Mouse (Mus musculus) adrenal gland, adult 8-10 months (tissue): Measurements from ENCODE around the gene Gm49403. TPM values are rescaled to one million over a fixed set of nuclear protein-coding genes. Genes with fewer than 3 reads are reported as not detected.

Experiments used
- DNase-seq: peaks from one replicate; pipeline ENCODE4 v3.0.0; 2022
- microRNA-seq, 2 experiments: library from miRNA; unstranded; fragments of <30 nt; microRNA quantifications; one replicate each; pipeline ENCODE4 v1.2.0; 2022
- total RNA-seq, 4 experiments: library from RNA; stranded (reverse); gene quantifications; 2 replicates each; pipeline ENCODE4 v1.2.4; 2022

Gm49403 gene
- total RNA-seq, 4 experiments from 2014 or later = not detected

DNA sequence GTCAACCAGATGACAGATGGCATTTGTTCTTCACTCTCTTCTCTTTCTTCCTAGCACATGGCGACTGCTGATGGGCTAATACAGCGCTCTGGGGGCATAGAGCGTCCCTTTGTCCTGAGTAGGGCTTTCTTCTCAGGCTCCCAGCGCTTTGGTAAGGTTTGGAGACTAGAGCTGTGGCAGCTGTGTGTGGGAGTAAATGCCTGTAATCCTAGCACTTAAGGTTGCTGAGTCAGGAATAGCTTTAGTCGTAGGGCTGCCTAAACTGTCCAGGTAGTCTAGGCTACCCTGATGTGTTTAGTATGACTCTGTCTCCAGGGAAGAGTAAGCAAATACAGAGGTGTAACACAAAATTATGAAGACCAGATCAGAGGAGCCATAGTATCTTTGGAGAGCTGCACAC lies 28.1 kb downstream of the Gm49403 start:
- no peak for DNase-seq

DNA sequence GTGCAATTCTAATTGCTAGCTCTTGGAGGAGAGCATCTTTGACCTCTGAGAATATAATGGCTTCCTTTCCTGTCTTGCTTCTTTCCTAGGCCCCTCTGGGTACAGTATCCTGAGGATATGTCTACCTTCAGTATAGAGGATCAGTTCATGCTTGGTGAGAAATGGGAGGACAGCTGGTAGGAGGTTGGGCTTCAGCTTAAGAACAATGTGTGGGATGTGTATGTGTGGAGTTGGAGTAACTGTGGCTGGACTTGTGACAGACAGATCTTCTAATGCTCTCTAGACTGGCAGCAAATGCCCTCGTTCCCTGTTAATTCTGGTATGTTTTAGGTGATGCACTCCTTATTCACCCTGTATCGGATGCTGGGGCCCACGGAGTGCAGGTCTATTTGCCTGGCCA lies 30.5 kb downstream of the Gm49403 start:
- DNase-seq = no peak

DNA sequence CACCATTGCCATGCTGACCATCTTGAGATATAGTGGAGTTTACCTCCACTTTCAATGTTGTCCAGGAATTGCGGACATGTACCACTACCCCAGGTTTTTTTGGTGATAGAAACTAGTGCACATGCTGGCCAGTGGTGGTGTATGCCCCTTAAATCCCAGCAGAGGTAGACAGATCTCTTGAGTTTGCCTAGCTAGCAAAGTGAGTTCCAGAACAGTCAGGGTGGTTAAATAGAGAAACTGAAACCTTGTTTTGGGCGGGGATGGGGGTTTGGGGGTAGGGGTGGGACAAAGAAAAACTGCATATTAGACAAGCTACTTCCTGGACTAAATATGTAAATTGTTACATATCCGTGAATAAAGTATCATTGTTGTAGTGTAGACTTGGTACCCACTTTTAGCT lies 35.3 kb downstream of the Gm49403 start:
- DNase-seq = no peak

DNA sequence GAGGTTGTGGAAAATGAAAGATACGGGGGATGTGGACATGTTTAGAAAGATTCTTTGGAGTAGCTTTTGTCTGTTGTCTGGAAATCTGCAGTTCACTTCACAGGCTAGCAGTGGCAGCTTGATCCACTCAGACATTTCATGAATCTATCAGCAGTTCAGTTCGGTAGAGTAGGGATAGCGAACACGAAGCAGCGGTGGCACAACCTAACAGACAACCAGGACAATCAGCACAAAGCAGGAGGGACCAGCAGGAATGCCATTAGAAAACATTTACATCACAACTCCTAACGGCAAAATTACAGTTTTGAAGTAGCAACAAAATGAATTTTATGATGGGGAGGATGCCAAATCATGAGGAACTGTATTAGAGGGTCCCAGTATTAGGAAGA lies 35.9 kb downstream of the Gm49403 start:
- no peak for DNase-seq

DNA sequence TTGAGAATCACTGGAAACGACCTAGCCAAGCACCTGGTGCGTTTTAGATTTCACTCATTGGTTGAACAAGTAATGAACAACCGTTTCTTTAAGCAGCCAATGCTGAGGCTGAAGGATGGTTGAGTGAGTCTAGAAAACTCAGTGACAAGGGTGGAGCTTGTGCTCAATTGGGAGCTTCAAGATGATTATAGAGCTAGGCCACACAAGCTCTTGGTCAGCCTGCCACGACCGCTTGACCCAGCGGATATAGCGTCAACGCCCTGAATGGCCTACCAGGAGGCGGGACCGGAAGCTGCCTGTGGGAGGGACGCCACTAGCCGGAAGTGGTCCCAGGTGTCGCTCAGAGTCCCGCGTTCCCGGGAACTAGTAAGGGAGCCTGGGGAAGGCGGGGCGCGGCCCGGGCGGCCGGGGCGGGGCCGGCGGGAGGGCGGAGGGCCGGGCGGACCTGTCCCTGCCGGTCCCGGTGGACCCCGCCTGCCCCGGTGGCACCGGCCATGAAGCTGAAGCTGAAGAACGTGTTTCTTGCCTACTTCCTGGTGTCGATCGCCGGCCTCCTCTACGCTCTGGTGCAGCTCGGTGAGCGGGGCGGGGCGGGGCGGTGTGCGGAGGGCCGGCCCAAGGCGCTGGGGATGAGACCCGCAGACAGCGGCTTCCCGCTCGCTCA lies 36.5 kb downstream of the Gm49403 start, which contains the start of gene B3gat3:
TSS of gene B3gat3 (plus strand) at position 302 of the 664 bp plus-strand sequence.
- peak; percentile 95 for DNase-seq

DNA sequence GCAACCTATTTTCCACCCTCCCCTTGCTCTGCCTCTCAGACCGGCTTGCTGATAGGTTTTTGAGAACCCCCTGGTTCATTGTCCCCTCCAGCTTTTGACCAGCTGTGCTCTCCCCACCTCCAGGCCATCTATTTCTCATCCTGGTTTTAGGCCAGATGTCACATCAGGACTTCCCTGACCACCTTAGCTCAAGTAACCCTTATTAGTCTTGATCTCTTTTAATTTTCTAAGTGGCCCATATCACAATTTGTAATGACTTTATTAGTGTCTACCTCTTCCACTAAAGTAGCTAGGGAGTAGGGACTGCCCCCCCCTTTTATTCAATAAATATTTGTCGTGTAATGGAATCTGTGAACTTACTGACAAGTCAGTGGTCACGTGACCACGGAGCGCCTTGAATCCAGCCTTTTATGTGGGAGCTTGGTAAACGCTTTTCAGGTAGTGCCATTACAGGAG lies 37.1 kb downstream of the Gm49403 start:
- DNase-seq = no peak

DNA sequence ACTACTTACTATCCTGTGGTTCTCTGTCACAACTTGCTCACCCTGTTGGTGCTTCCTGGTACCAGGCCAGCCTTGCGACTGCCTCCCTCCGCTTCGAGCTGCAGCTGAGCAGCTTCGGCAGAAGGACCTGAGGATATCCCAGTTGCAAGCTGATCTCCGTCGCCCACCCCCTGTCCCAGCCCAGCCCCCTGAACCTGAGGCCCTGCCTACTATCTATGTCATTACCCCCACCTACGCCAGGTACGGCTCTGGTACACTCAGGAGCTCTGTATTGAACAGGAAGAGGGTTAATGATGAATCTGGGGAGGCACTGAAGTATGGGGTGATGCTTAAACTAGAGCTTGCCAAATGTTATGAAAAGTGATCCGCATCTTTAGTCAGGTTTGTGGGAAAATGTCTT lies 38.0 kb downstream of the Gm49403 start:
- no peak for DNase-seq

DNA sequence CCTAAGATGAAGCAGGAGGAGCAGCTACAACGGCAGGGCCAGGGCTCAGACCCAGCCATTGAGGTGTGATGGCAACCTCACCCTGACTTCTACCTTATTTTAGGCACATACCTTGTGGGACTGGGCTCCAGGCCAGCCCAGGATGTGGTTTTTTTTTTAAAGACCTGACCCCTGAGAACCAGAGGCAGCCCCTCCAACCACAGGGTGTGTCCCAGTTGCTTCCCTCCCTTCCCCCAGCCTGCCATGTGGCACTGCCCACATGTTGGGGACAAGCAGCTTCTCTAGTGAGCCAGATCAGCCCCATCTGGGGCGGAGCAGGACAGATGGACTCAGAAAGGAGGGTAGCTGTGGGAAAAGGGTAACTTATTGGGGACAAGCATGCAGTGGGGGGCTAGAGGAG lies 43.0 kb downstream of the Gm49403 start:
- no peak for DNase-seq

DNA sequence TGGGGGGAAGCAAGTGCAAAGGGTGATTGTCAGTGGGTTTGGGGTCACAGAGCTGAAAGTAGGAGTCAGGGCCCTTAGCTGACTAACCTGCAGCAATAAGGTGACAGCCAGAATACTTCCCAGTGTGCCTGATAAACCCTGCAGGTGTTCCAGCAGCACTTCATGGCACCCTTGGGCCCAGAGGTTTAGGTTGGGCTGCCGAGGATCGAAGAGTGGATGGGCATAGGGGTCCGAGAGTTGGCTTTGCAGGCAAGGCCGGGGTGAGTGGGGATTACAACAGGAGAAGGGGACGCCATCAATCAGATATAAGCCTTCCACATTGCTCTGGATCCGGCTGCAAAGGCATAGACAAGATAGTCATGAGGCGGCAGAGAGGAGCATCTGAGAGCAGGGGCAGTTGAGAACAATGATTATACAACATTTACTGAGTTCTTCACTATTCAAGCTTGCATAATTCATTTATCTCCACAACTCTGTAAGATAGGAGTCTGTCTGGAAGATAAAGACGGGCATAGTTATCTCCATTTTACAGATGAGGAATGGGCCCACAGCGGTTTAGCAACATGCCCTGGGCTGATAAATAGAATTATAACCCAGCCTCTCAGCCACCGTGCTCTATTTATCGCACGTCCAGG lies 44.3 kb downstream of the Gm49403 start:
- DNase-seq = no peak

DNA sequence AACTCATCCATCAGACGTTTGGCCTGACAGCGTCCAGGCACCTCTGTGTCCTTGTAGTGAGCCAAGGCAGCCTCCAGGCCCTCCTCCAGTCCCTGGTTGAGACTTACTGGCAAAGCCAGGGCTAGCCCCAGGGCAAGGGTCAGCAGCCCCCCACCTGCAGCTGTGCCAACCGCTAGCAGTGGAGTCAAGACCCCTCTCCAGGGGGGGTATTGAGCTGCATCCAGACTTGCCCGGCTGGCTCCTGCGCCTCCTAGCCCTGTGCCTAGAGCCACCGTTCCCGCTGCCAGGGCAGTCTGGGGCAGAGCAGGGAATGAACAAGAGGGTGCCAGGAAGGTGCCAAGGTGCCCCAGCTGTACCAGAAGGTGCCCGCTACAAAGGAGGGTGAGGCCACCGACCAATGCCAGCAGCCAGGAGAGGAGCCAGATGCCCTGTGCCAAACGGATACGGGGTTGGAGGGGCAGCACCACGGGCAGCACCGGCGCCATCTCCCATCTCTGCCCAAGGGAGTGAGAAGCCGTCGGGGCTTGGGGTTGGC lies 45.0 kb downstream of the Gm49403 start:
- peak; percentile 53 for DNase-seq

DNA sequence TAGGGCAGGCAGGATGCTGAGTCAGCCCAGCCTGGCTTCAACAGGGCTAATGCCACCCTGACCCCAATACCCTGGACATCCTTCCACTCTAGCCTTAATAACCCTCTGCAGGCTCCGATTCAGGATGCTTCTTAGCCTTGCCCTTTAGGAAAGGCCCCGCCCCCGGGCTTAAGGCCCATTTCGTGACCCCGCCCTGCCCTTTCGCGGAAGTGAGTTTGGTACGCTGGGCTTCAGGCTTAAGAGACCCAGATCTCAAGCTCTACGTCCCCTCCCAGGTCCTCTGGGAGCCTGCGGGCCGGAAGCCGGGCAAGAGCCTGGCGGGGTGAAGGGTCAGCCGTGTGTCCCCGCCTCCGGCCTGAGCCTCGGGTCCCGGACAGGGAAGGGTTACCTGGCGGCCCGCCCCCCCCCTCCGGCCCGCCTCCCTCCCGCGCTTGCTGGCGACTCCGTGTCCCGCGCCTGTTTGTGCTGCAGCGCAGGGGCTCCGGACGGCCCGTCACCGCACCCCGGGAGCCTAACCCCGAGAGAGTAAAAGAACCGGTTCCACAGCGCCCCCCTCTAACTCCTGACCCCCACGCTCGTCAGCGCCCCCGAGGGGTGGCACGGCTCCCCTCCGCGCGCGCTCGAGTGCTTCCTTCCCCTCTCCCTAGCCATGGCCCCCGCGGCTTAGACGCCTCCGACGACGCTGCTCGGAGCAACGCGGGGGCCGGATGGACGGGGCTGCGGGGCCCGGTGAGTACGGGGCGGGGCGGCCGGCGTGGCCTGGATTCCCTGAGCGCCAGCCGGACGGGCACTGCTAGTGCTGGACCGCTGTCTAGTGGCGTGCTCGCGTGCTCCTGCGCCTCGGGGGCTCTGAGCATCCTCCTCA lies 45.7 kb downstream of the Gm49403 start, which contains the start of the genes Rom1 and Eml3:
TSS of gene Rom1 (minus strand) at position 133 of the 865 bp plus-strand sequence.
TSS of gene Eml3 (plus strand) at position 329 of the 865 bp plus-strand sequence.
- DNase-seq = peak; percentile 94

DNA sequence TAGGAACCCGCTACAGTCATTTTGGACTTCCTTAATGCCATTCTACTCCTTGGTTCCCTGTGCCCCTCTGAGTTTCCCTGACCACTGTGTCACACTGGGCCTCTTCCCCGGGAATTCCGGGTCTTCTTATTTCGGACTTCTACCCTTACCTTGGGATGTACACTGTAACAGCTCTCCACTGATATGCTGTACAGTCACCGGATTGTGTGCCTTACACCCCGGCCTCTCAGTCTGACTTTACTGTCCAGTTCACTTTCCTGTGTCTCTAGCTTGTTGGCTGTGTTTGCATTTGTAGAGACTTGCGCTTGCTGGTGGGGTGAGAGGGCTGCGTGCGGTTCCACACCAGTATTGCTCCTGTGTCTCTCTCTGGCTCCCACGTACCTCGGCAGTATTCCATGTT lies 46.4 kb downstream of the Gm49403 start:
- DNase-seq = no peak

DNA sequence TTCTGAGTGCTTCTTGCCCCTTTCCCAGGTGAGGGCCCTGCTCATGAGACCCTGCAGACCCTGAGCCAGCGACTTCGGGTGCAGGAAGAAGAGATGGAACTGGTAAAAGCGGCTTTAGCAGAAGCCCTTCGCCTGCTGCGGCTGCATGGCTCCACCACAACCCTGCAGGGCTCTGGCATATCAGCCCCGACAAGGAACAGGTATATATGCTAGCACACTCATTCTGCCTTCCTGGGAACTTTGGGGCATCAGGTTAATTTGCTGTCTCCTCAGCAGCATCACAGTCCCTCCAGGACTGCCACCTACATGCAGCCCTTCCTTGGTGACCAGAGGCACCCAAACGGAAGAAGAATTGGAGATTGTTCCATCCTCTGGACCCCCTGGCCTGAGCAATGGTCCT lies 47.0 kb downstream of the Gm49403 start:
- no peak for DNase-seq

DNA sequence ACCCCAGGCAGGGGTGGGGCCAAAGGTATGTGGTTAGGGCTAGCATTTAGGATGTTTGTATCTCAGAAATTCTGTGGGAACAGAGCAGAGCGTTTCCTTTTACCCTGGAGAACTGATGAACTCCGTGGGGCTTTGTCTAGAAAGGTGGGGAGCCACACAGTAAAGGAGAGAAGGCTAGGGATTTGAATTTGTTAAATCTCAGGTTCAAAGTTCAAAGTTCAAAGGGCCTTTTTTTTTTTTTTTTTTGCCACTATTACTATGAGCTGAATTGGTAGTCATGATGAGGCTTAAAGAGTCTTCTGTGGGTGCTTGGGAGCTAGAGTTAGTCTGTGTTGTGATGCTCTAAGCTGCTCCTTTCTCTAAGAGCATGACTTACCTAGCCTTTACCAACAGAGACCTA lies 53.0 kb downstream of the Gm49403 start:
- no peak for DNase-seq

Small RNAs within 50 kb of the gene (microRNA-seq; reads per million reads assigned to microRNA genes)
- 0.17 to 0.35 reads per million in 2 experiments for gene Mir5136

Other genes with a start within 250 kb of the Gm49403 start
- 1 to 10 TPM; 1.2 to 2.6 (median 1.8) TPM for gene Chrm1, start 220.1 kb upstream of the Gm49403 start, total RNA-seq
- 100 to 1,000 TPM; 210 to 266 (median 246) TPM for gene Slc3a2, start 160.6 kb upstream of the Gm49403 start, total RNA-seq
- gene Wdr74, start 148.1 kb upstream of the Gm49403 start, total RNA-seq = 10 to 100 TPM; 49.1 to 60.4 (median 53.3) TPM
- 1 to 10 TPM in 3 of 4 experiments, under 1 TPM in 1; 0.64 to 4.4 (median 1.8) TPM for gene 1700092M07Rik, start 143.2 kb upstream of the Gm49403 start, total RNA-seq
- 100 to 1,000 TPM in 3 of 4 experiments, 10 to 100 TPM in 1; 90.9 to 138 (median 118) TPM for gene Stx5a, start 142.5 kb upstream of the Gm49403 start, total RNA-seq
- 100 to 1,000 TPM; 102 to 164 (median 148) TPM for gene Nxf1, start 126.9 kb upstream of the Gm49403 start, total RNA-seq
- 100 to 1,000 TPM; 111 to 137 (median 123) TPM for gene Tmem223, start 112.9 kb upstream of the Gm49403 start, total RNA-seq
- 10 to 100 TPM; 54.8 to 73.9 (median 63.9) TPM for gene Tmem179b, start 109.5 kb upstream of the Gm49403 start, total RNA-seq
- 10 to 100 TPM; 16.6 to 26.8 (median 21.0) TPM for gene Taf6l, start 97.5 kb upstream of the Gm49403 start, total RNA-seq
- 100 to 1,000 TPM in 2 of 4 experiments, 10 to 100 TPM in 2; 86.0 to 106 (median 102) TPM for gene Polr2g, start 85.4 kb upstream of the Gm49403 start, total RNA-seq
- 1 to 10 TPM; 2.5 to 4.9 (median 3.5) TPM for gene Zbtb3, start 81.4 kb upstream of the Gm49403 start, total RNA-seq
- gene Ttc9c, start 64.6 kb upstream of the Gm49403 start, total RNA-seq = 10 to 100 TPM; 27.4 to 40.5 (median 35.9) TPM
- 10 to 100 TPM; 66.4 to 84.4 (median 73.9) TPM for gene Hnrnpul2, start 63.9 kb upstream of the Gm49403 start, total RNA-seq
- not detected for gene AC129217.1, start 54.2 kb upstream of the Gm49403 start, total RNA-seq
- gene Bscl2, start 46.5 kb upstream of the Gm49403 start, total RNA-seq = 100 to 1,000 TPM in 3 of 4 experiments, 10 to 100 TPM in 1; 96.6 to 137 (median 126) TPM
- gene Gng3, start 44.7 kb upstream of the Gm49403 start, total RNA-seq = 1 to 10 TPM; 4.7 to 9.8 (median 8.7) TPM
- 1 to 10 TPM; 2.6 to 4.5 (median 3.3) TPM for gene Lrrn4cl, start 33.2 kb upstream of the Gm49403 start, total RNA-seq
- 100 to 1,000 TPM; 203 to 231 (median 218) TPM for gene Ubxn1, start 12.4 kb upstream of the Gm49403 start, total RNA-seq
- gene Uqcc3, start 3.0 kb upstream of the Gm49403 start, total RNA-seq = 10 to 100 TPM; 53.2 to 91.0 (median 63.1) TPM
- 10 to 100 TPM in 3 of 4 experiments, 1 to 10 TPM in 1; 9.6 to 22.4 (median 14.5) TPM for gene Lbhd1, start 198 bp upstream of the Gm49403 start, total RNA-seq
- 10 to 100 TPM; 32.6 to 54.7 (median 45.3) TPM for gene 1810009A15Rik, start 4.9 kb downstream of the Gm49403 start, total RNA-seq
- 10 to 100 TPM in 1 of 4 experiments, 1 to 10 TPM in 3; 2.6 to 10.6 (median 6.0) TPM for gene Gm49416, start 5.0 kb downstream of the Gm49403 start, total RNA-seq
- gene Ints5, start 9.1 kb downstream of the Gm49403 start, total RNA-seq = 10 to 100 TPM; 22.9 to 27.8 (median 25.0) TPM
- 100 to 1,000 TPM; 204 to 232 (median 222) TPM for gene Ganab, start 14.1 kb downstream of the Gm49403 start, total RNA-seq
- gene B3gat3, start 36.4 kb downstream of the Gm49403 start, total RNA-seq = 10 to 100 TPM; 61.3 to 72.9 (median 70.0) TPM
- gene Rom1, start 45.4 kb downstream of the Gm49403 start, total RNA-seq = 10 to 100 TPM; 51.9 to 73.5 (median 54.9) TPM
- gene Eml3, start 45.6 kb downstream of the Gm49403 start, total RNA-seq = 10 to 100 TPM; 57.9 to 87.6 (median 79.6) TPM
- gene Mta2, start 57.9 kb downstream of the Gm49403 start, total RNA-seq = 100 to 1,000 TPM in 2 of 4 experiments, 10 to 100 TPM in 2; 83.4 to 133 (median 102) TPM
- 10 to 100 TPM; 22.9 to 31.9 (median 26.8) TPM for gene Tut1, start 69.9 kb downstream of the Gm49403 start, total RNA-seq
- 100 to 1,000 TPM; 306 to 355 (median 328) TPM for gene Eef1g, start 83.1 kb downstream of the Gm49403 start, total RNA-seq
- 100 to 1,000 TPM; 122 to 227 (median 158) TPM for gene Ahnak, start 105.4 kb downstream of the Gm49403 start, total RNA-seq
- under 1 TPM in 1 of 4 experiments, not detected in 3; 0.73 TPM for gene Scgb1a1, start 204.0 kb downstream of the Gm49403 start, total RNA-seq